Mouse (Mus musculus): ENCODE data around the gene Gjd3. TPM values are rescaled to one million over a fixed set of nuclear protein-coding genes. Genes with fewer than 3 reads are reported as not detected.

Gene Gjd3
- not detected for total RNA-seq (2023)

DNA sequence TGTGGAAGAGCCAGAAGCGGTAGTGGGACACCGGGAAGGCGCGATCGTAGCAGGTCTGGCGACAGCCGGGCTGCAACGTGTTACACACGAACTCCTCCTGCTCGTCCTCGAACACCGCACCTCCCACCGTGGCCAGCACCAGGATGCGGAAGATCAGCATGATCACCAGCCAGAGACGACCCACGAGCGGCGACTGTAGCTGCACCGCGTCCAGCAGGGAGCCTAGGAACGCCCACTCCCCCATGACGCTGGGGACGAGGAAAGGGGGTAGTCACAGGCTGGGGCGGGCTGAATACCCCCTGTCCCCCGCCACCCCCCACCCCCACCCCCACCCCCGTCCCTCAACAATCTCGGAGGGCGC lies at the start of gene Gjd3:
Gene Gjd3, minus strand, starts transcription at position 244 of the 361 bp plus-strand sequence.

DNA sequence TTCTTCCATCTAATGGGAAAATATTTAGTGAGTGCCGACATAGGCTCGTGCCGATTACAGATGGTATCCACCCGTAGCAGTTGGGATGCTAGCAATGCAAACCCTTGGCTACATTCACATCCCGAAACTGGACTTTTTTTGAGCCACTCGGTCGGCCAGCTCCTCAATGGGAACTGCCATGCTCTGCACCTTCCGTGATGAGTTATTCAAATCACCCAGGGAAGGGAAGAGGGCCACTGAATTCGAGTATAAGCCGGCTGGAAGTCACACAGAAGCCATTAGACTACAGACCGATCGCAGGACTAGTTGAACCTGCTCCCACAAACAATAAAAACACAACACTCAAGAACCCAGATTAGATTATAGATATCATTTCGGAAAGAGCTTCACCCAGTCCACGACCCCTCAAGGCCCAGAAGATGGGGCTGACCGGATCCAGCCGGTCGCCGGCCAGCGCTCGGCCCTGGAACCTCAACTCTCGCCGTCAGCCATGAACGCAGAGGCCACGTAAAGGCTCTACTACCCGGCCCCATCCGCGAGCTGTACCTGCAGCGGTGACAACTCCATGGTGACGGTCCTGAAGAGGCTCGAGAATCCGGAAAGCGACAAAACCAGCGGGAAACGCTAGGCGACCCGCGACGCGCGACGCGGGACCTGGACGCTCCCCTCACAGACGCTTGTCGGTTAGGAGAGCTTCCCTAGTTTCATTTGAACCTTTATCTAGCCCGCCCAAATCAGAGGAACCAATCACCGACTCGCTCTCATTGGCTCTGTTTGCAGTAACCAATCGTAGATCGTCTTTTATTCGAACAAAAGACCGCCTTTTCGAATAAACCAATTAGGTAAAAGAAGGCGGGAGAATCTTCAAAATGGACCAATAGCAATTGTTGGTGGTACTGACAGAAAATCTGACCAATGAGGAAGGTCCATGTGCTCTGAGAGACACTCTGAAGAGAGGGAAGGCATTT lies 41.0 kb upstream of the Gjd3 start, which contains the start of gene Top2a:
Gene Top2a, minus strand, starts transcription at position 690 of the 968 bp plus-strand sequence.

Other genes with a start within 250 kb of the Gjd3 start
- gene Thra, start 242.4 kb downstream of the Gjd3 start, total RNA-seq (2023) = 10 to 100 TPM; 17.9 to 20.1 TPM
- gene Nr1d1, start 207.7 kb downstream of the Gjd3 start, total RNA-seq (2023) = 10 to 100 TPM; 21.6 to 27.8 TPM
- gene Msl1, start 187.5 kb downstream of the Gjd3 start, total RNA-seq (2023) = 100 to 1,000 TPM; 121 to 126 TPM
- 10 to 100 TPM; 78.5 to 94.7 TPM for gene Casc3, start 178.1 kb downstream of the Gjd3 start, total RNA-seq (2023)
- gene Rapgefl1, start 146.2 kb downstream of the Gjd3 start, total RNA-seq (2023) = under 1 TPM; 0.33 to 0.50 TPM
- gene Wipf2, start 119.4 kb downstream of the Gjd3 start, total RNA-seq (2023) = 10 to 100 TPM; 31.9 to 44.6 TPM
- gene Cdc6, start 75.2 kb downstream of the Gjd3 start, total RNA-seq (2023) = under 1 TPM; 0.73 to 0.91 TPM
- gene Rara, start 55.2 kb downstream of the Gjd3 start, total RNA-seq (2023) = 100 to 1,000 TPM; 289 to 293 TPM
- 10 to 100 TPM in 1 of 2 experiments, 1 to 10 TPM in 1; 6.4 to 11.1 TPM for gene Top2a, start 41.2 kb upstream of the Gjd3 start, total RNA-seq (2023)
- gene Igfbp4, start 58.2 kb upstream of the Gjd3 start, total RNA-seq (2023) = 1 to 10 TPM; 5.0 to 6.4 TPM
- 10 to 100 TPM; 15.4 to 17.9 TPM for gene Tns4, start 106.3 kb upstream of the Gjd3 start, total RNA-seq (2023)
- gene Ccr7, start 172.1 kb upstream of the Gjd3 start, total RNA-seq (2023) = 10 to 100 TPM; 15.0 to 16.6 TPM
- gene Smarce1, start 248.0 kb upstream of the Gjd3 start, total RNA-seq (2023) = 10 to 100 TPM; 69.8 to 97.3 TPM